Mouse (Mus musculus): ENCODE measurements around the gene Mettl26. TPM values are rescaled to one million over a fixed set of nuclear protein-coding genes. Genes with fewer than 3 reads are reported as not detected.
A peak's percentile ranks its signal among the peaks of the same experiment; 100 is the strongest.

Gene Mettl26
- polyA plus RNA-seq, 2 experiments: 46.5 to 47.6 TPM

GRCm38 (mm10) chr17:25919786-25920642, 45.1 kb downstream of the Mettl26 start:
- ATAC-seq (ENCODE audit: insufficient read depth) (peak; percentile 91), DNase-seq (ENCODE audit: low read depth in 3 of 3, low spot score in 3 of 3) (peak; percentile 99)
- WGBS (ENCODE audit: insufficient replicate concordance): 0% methylated on average over 37 of the region's 40 CpGs
- peak overlapping the region; percentile 61 for H3K9ac ChIP-seq (replicated peaks)
- no peaks in the 10 kb centered on the region for H3K9me3 ChIP-seq (ENCODE audit: control insufficient read depth, low read length)
- H3K4me3 ChIP-seq (ENCODE audit: insufficient read depth in 1 of 2, low read depth in 2 of 2, low read length in 2 of 2): peak overlapping the region; percentile 86 to 92
- H3K27me3 ChIP-seq (ENCODE audit: control insufficient read depth, insufficient read depth, low read length): no peaks in the 10 kb centered on the region
- TF ChIP-seq CTCF (IDR thresholded peaks at IDR 0.05; ENCODE audit: low read depth) (peak; percentile 24), EP300 (IDR thresholded peaks at IDR 0.05; ENCODE audit: low read depth) (0 out of 2 replicates have a peak, but pooled peaks have one; percentile 32)
- peak overlapping the region; percentile 89 for H3K4me2 ChIP-seq (ENCODE audit: low read depth)
- H3K27ac ChIP-seq: peak overlapping the region; percentile 75
- H3K4me1 ChIP-seq (replicated peaks; ENCODE audit: control insufficient read depth in 2 of 2, insufficient read depth in 2 of 2, low read length in 1 of 2): peaks cover 11 to 12% of the 10 kb centered on the region in 2 experiments
- H3K36me3 ChIP-seq (replicated peaks; ENCODE audit: control insufficient read depth, insufficient read depth, low read depth): peaks cover 12% of the 10 kb centered on the region

DNA sequence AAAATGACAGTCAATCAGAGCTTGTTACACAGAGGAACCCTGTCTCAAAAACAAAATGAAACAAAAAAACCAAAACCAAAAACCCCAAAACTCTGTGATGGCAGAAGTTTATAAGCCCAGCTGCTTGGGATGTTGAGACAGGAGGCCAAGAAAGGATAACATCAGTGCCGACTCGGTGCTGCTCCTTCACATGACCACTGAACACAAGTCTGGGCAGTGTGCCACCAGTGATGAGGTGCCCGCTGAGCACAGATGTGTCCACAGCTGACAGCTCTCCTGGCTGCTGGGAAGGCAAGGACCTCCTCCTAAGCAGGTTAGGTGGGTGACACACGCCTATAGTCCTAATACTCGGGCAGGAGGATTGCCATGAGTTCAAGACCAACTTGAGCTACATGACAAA, 47.2 kb downstream of the Mettl26 start:
- peaks cover 33% of the 10 kb centered on the region for H3K36me3 ChIP-seq (replicated peaks; ENCODE audit: control insufficient read depth, insufficient read depth, low read depth)
- TF ChIP-seq CTCF (IDR thresholded peaks at IDR 0.05; ENCODE audit: low read depth): no peak
- no peak for TF ChIP-seq EP300 (IDR thresholded peaks at IDR 0.05; ENCODE audit: low read depth)
- DNase-seq (ENCODE audit: low read depth in 3 of 3, low spot score in 3 of 3) (no peak), ATAC-seq (ENCODE audit: insufficient read depth) (no peak)
- no peak overlapping the region for H3K4me3 ChIP-seq (ENCODE audit: insufficient read depth in 1 of 2, low read depth in 2 of 2, low read length in 2 of 2)
- H3K4me1 ChIP-seq (replicated peaks; ENCODE audit: control insufficient read depth in 2 of 2, insufficient read depth in 2 of 2, low read length in 1 of 2): peaks cover 11 to 12% of the 10 kb centered on the region in 2 experiments
- H3K4me2 ChIP-seq (ENCODE audit: low read depth): peak overlapping the region; percentile 89; the same call in 1 of the 2 replicates
- H3K27me3 ChIP-seq (ENCODE audit: control insufficient read depth, insufficient read depth, low read length): no peaks in the 10 kb centered on the region
- WGBS (ENCODE audit: insufficient replicate concordance): 72% methylated on average over 5 of the region's 5 CpGs
- peak overlapping the region; percentile 20; the same call in 1 of the 2 replicates for H3K27ac ChIP-seq
- no peak overlapping the region for H3K9ac ChIP-seq (replicated peaks)
- no peaks in the 10 kb centered on the region for H3K9me3 ChIP-seq (ENCODE audit: control insufficient read depth, low read length)

DNA sequence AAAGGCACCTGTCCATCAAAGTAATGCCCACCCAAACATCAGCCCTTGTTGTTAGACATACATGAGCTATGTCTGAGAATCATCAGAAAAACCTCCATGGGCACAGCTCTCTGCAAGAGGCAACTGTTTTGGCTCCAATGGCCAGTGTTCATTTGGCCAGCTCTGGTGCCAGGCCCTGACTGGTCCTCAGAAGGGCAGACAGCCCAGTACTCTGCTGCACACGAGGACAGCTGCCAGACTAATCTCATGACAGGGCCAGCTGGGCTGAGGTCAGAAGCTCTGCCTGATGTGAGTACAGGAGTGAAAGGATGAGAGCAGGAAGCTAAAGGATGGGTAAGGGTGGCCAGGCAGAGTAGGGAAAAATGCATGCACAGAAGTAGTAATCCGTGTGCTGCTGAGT, 50.5 kb downstream of the Mettl26 start:
- 69% methylated on average over 2 of the region's 2 CpGs for WGBS (ENCODE audit: insufficient replicate concordance)
- H3K27me3 ChIP-seq (ENCODE audit: control insufficient read depth, insufficient read depth, low read length): no peaks in the 10 kb centered on the region
- H3K9me3 ChIP-seq (ENCODE audit: control insufficient read depth, low read length): no peaks in the 10 kb centered on the region
- H3K4me2 ChIP-seq (ENCODE audit: low read depth): no peak overlapping the region
- no peak overlapping the region for H3K9ac ChIP-seq (replicated peaks)
- peaks cover 5 to 7% of the 10 kb centered on the region in 2 experiments; a peak in 3 of 4 replicates for H3K4me1 ChIP-seq (replicated peaks; ENCODE audit: control insufficient read depth in 2 of 2, insufficient read depth in 2 of 2, low read length in 1 of 2)
- ATAC-seq (ENCODE audit: insufficient read depth) (no peak), DNase-seq (ENCODE audit: low read depth in 3 of 3, low spot score in 3 of 3) (no peak)
- H3K4me3 ChIP-seq (ENCODE audit: insufficient read depth in 1 of 2, low read depth in 2 of 2, low read length in 2 of 2): no peak overlapping the region
- no peak overlapping the region for H3K27ac ChIP-seq
- TF ChIP-seq EP300 (IDR thresholded peaks at IDR 0.05; ENCODE audit: low read depth) (no peak), CTCF (IDR thresholded peaks at IDR 0.05; ENCODE audit: low read depth) (no peak)
- peaks cover 63% of the 10 kb centered on the region for H3K36me3 ChIP-seq (replicated peaks; ENCODE audit: control insufficient read depth, insufficient read depth, low read depth)

Small RNA genes lying within 50 kb of the gene (microRNA-seq; reads per million reads assigned to microRNA genes)
- gene Mir3082: not detected

Other genes with a start within 250 kb of the Mettl26 start
Only the 30 nearest of the 31 such genes appear.
- gene Gng13, start 157.9 kb upstream of the Mettl26 start, polyA plus RNA-seq (2012; rRNA removed): 0.60 TPM in 1 of 2 replicates, not detected in the other
- not detected in 2 replicates for gene Gng13, start 157.9 kb upstream of the Mettl26 start, polyA plus RNA-seq (2014; fragmentation: Nextera tagmentation; extraction: Ambion mirVana)
- gene Chtf18, start 147.7 kb upstream of the Mettl26 start, polyA plus RNA-seq (2012; rRNA removed): 14.4 and 19.6 TPM in 2 replicates
- gene Chtf18, start 147.7 kb upstream of the Mettl26 start, polyA plus RNA-seq (2014; fragmentation: Nextera tagmentation; extraction: Ambion mirVana): 12.4 and 15.5 TPM in 2 replicates
- 9.5 and 11.1 TPM in 2 replicates for gene Rpusd1, start 147.4 kb upstream of the Mettl26 start, polyA plus RNA-seq (2012; rRNA removed)
- gene Rpusd1, start 147.4 kb upstream of the Mettl26 start, polyA plus RNA-seq (2014; fragmentation: Nextera tagmentation; extraction: Ambion mirVana): 5.9 and 6.1 TPM in 2 replicates
- not detected in 2 replicates for gene Mslnl, start 139.0 kb upstream of the Mettl26 start, polyA plus RNA-seq (2012; rRNA removed)
- not detected in 2 replicates for gene Mslnl, start 139.0 kb upstream of the Mettl26 start, polyA plus RNA-seq (2014; fragmentation: Nextera tagmentation; extraction: Ambion mirVana)
- 0.66 and 0.69 TPM in 2 replicates for gene Msln, start 120.7 kb upstream of the Mettl26 start, polyA plus RNA-seq (2012; rRNA removed)
- gene Msln, start 120.7 kb upstream of the Mettl26 start, polyA plus RNA-seq (2014; fragmentation: Nextera tagmentation; extraction: Ambion mirVana): 0.91 and 1.0 TPM in 2 replicates
- gene Narfl, start 101.3 kb upstream of the Mettl26 start, polyA plus RNA-seq (2012; rRNA removed): 7.5 and 10.2 TPM in 2 replicates
- gene Narfl, start 101.3 kb upstream of the Mettl26 start, polyA plus RNA-seq (2014; fragmentation: Nextera tagmentation; extraction: Ambion mirVana): 12.9 and 14.0 TPM in 2 replicates
- gene Haghl, start 89.4 kb upstream of the Mettl26 start, polyA plus RNA-seq (2012; rRNA removed): 6.1 and 7.6 TPM in 2 replicates
- 5.8 and 6.1 TPM in 2 replicates for gene Haghl, start 89.4 kb upstream of the Mettl26 start, polyA plus RNA-seq (2014; fragmentation: Nextera tagmentation; extraction: Ambion mirVana)
- gene Ccdc78, start 88.5 kb upstream of the Mettl26 start, polyA plus RNA-seq (2012; rRNA removed): 0.02 and 0.03 TPM in 2 replicates
- gene Ccdc78, start 88.5 kb upstream of the Mettl26 start, polyA plus RNA-seq (2014; fragmentation: Nextera tagmentation; extraction: Ambion mirVana): not detected in 2 replicates
- 37.7 and 46.6 TPM in 2 replicates for gene Fam173a, start 82.2 kb upstream of the Mettl26 start, polyA plus RNA-seq (2012; rRNA removed)
- gene Fam173a, start 82.2 kb upstream of the Mettl26 start, polyA plus RNA-seq (2014; fragmentation: Nextera tagmentation; extraction: Ambion mirVana): 57.2 and 57.7 TPM in 2 replicates
- not detected in 2 replicates for gene AC134908.4, start 79.4 kb upstream of the Mettl26 start, polyA plus RNA-seq (2012; rRNA removed)
- gene AC134908.4, start 79.4 kb upstream of the Mettl26 start, polyA plus RNA-seq (2014; fragmentation: Nextera tagmentation; extraction: Ambion mirVana): not detected in 2 replicates
- gene Metrn, start 77.9 kb upstream of the Mettl26 start, polyA plus RNA-seq (2012; rRNA removed): 20.3 and 27.3 TPM in 2 replicates
- gene Metrn, start 77.9 kb upstream of the Mettl26 start, polyA plus RNA-seq (2014; fragmentation: Nextera tagmentation; extraction: Ambion mirVana): 4.1 TPM in 2 replicates
- 0.04 and 0.22 TPM in 2 replicates for gene Fbxl16, start 66.0 kb upstream of the Mettl26 start, polyA plus RNA-seq (2012; rRNA removed)
- gene Fbxl16, start 66.0 kb upstream of the Mettl26 start, polyA plus RNA-seq (2014; fragmentation: Nextera tagmentation; extraction: Ambion mirVana): not detected in 2 replicates
- 14.1 and 14.3 TPM in 2 replicates for gene Wdr24, start 51.4 kb upstream of the Mettl26 start, polyA plus RNA-seq (2012; rRNA removed)
- gene Wdr24, start 51.4 kb upstream of the Mettl26 start, polyA plus RNA-seq (2014; fragmentation: Nextera tagmentation; extraction: Ambion mirVana): 9.2 and 11.4 TPM in 2 replicates
- gene Jmjd8, start 46.2 kb upstream of the Mettl26 start, polyA plus RNA-seq (2012; rRNA removed): 17.3 and 17.9 TPM in 2 replicates
- gene Jmjd8, start 46.2 kb upstream of the Mettl26 start, polyA plus RNA-seq (2014; fragmentation: Nextera tagmentation; extraction: Ambion mirVana): 13.7 and 16.2 TPM in 2 replicates
- gene Stub1, start 41.7 kb upstream of the Mettl26 start, polyA plus RNA-seq (2012; rRNA removed): 70.2 and 85.1 TPM in 2 replicates
- 96.7 and 100 TPM in 2 replicates for gene Stub1, start 41.7 kb upstream of the Mettl26 start, polyA plus RNA-seq (2014; fragmentation: Nextera tagmentation; extraction: Ambion mirVana)
- gene Rhbdl1, start 37.8 kb upstream of the Mettl26 start, polyA plus RNA-seq (2012; rRNA removed): 1.5 and 2.0 TPM in 2 replicates
- 0.35 and 0.58 TPM in 2 replicates for gene Rhbdl1, start 37.8 kb upstream of the Mettl26 start, polyA plus RNA-seq (2014; fragmentation: Nextera tagmentation; extraction: Ambion mirVana)
- 3.3 and 6.9 TPM in 2 replicates for gene Gm20683, start 33.3 kb upstream of the Mettl26 start, polyA plus RNA-seq (2012; rRNA removed)
- gene Gm20683, start 33.3 kb upstream of the Mettl26 start, polyA plus RNA-seq (2014; fragmentation: Nextera tagmentation; extraction: Ambion mirVana): 0.43 TPM in 1 of 2 replicates, not detected in the other
- 33.3 and 34.7 TPM in 2 replicates for gene Rhot2, start 30.2 kb upstream of the Mettl26 start, polyA plus RNA-seq (2012; rRNA removed)
- 4.2 and 5.3 TPM in 2 replicates for gene Rhot2, start 30.2 kb upstream of the Mettl26 start, polyA plus RNA-seq (2014; fragmentation: Nextera tagmentation; extraction: Ambion mirVana)
- gene Wdr90, start 13.6 kb upstream of the Mettl26 start, polyA plus RNA-seq (2012; rRNA removed): 18.1 and 19.6 TPM in 2 replicates
- gene Wdr90, start 13.6 kb upstream of the Mettl26 start, polyA plus RNA-seq (2014; fragmentation: Nextera tagmentation; extraction: Ambion mirVana): 7.5 and 11.1 TPM in 2 replicates
- gene Mcrip2, start 6.3 kb upstream of the Mettl26 start, polyA plus RNA-seq (2012; rRNA removed): 22.1 and 23.1 TPM in 2 replicates
- gene Mcrip2, start 6.3 kb upstream of the Mettl26 start, polyA plus RNA-seq (2014; fragmentation: Nextera tagmentation; extraction: Ambion mirVana): 44.0 and 44.9 TPM in 2 replicates
- 0.54 and 0.71 TPM in 2 replicates for gene Wfikkn1, start 5.8 kb downstream of the Mettl26 start, polyA plus RNA-seq (2012; rRNA removed)
- gene Wfikkn1, start 5.8 kb downstream of the Mettl26 start, polyA plus RNA-seq (2014; fragmentation: Nextera tagmentation; extraction: Ambion mirVana): 0.52 and 0.67 TPM in 2 replicates
- gene Rab40c, start 44.7 kb downstream of the Mettl26 start, polyA plus RNA-seq (2012; rRNA removed): 6.4 and 7.8 TPM in 2 replicates
- gene Rab40c, start 44.7 kb downstream of the Mettl26 start, polyA plus RNA-seq (2014; fragmentation: Nextera tagmentation; extraction: Ambion mirVana): 3.4 and 3.8 TPM in 2 replicates
- 270 and 414 TPM in 2 replicates for gene Pigq, start 69.9 kb downstream of the Mettl26 start, polyA plus RNA-seq (2012; rRNA removed)
- 170 and 186 TPM in 2 replicates for gene Pigq, start 69.9 kb downstream of the Mettl26 start, polyA plus RNA-seq (2014; fragmentation: Nextera tagmentation; extraction: Ambion mirVana)
- 4.3 and 8.9 TPM in 2 replicates for gene Nhlrc4, start 69.9 kb downstream of the Mettl26 start, polyA plus RNA-seq (2012; rRNA removed)
- 1.9 and 4.6 TPM in 2 replicates for gene Nhlrc4, start 69.9 kb downstream of the Mettl26 start, polyA plus RNA-seq (2014; fragmentation: Nextera tagmentation; extraction: Ambion mirVana)
- gene A930017K11Rik, start 77.5 kb downstream of the Mettl26 start, polyA plus RNA-seq (2012; rRNA removed): 0.16 and 0.24 TPM in 2 replicates
- 0.13 and 0.37 TPM in 2 replicates for gene A930017K11Rik, start 77.5 kb downstream of the Mettl26 start, polyA plus RNA-seq (2014; fragmentation: Nextera tagmentation; extraction: Ambion mirVana)
- 7.7 and 9.0 TPM in 2 replicates for gene Capn15, start 110.7 kb downstream of the Mettl26 start, polyA plus RNA-seq (2012; rRNA removed)
- 8.3 and 11.8 TPM in 2 replicates for gene Capn15, start 110.7 kb downstream of the Mettl26 start, polyA plus RNA-seq (2014; fragmentation: Nextera tagmentation; extraction: Ambion mirVana)
- gene Rab11fip3, start 194.5 kb downstream of the Mettl26 start, polyA plus RNA-seq (2012; rRNA removed): 2.1 and 2.3 TPM in 2 replicates
- gene Rab11fip3, start 194.5 kb downstream of the Mettl26 start, polyA plus RNA-seq (2014; fragmentation: Nextera tagmentation; extraction: Ambion mirVana): 1.4 and 1.8 TPM in 2 replicates
- gene Decr2, start 215.3 kb downstream of the Mettl26 start, polyA plus RNA-seq (2012; rRNA removed): 6.2 and 6.8 TPM in 2 replicates
- 5.5 and 6.5 TPM in 2 replicates for gene Decr2, start 215.3 kb downstream of the Mettl26 start, polyA plus RNA-seq (2014; fragmentation: Nextera tagmentation; extraction: Ambion mirVana)
- 46.2 and 52.2 TPM in 2 replicates for gene Nme4, start 220.5 kb downstream of the Mettl26 start, polyA plus RNA-seq (2012; rRNA removed)
- gene Nme4, start 220.5 kb downstream of the Mettl26 start, polyA plus RNA-seq (2014; fragmentation: Nextera tagmentation; extraction: Ambion mirVana): 45.1 and 46.7 TPM in 2 replicates
- 2.8 and 3.6 TPM in 2 replicates for gene Tmem8, start 238.2 kb downstream of the Mettl26 start, polyA plus RNA-seq (2012; rRNA removed)
- gene Tmem8, start 238.2 kb downstream of the Mettl26 start, polyA plus RNA-seq (2014; fragmentation: Nextera tagmentation; extraction: Ambion mirVana): 0.88 and 1.1 TPM in 2 replicates

Measured in liver, embryonic 14.5 days (tissue).